Mouse (Mus musculus): ENCODE data around the gene Isy1.
"Not testable (repeated sequence)": the region's sequence is repeated elsewhere in the genome, so short reads cannot be mapped to it uniquely, and the experiment has no call there.

Gene Isy1

DNA sequence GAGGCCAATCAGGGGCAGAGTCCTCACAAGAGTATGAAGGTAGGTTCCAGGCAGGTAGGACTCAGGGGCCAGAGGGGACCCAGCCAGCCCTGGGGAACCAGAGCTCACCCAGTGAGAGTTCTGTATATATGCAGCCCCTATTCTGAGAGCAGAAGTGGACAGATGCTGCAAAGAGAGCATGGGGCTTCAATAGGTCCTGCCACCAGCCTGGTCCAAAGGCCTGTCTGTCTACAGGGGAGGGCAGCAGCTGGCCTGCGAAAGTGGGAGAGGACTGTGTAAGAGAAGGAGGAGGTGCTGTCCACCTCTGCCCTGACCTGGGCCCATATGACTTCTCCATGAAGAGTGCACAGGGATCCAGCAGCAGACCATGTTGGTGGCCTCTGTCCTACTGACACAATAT is 61.9 kb downstream of the Isy1 start:
- DNase-seq = no peak

DNA sequence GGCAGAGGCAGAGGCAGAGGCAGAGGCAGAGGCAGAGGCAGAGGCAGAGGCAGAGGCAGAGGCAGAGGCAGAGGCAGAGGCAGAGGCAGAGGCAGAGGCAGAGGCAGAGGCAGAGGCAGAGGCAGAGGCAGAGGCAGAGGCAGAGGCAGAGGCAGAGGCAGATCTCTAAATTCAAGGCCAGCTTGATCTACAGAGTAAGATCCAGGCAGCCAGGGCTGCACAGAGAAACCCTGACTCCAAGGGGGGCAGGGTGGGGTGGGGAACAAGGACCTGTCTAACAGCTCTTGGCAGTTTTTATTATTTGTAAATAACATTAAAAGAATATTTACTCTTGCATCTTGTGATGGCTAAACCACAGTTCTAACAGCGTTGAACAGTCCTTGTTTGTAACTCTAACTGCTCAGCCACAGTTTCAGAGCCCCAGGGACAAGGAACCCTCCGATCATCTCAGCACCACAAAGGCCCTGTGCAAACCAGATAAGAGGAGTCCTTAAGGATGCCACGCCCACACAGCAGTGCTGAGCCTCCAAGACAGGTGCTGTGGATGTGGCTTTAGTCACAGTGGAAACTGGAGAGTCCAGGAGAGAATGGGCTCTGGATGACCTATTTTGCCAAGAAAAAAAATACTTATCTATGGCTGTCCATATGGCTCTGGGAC is 62.9 kb downstream of the Isy1 start:
- DNase-seq = no peak

DNA sequence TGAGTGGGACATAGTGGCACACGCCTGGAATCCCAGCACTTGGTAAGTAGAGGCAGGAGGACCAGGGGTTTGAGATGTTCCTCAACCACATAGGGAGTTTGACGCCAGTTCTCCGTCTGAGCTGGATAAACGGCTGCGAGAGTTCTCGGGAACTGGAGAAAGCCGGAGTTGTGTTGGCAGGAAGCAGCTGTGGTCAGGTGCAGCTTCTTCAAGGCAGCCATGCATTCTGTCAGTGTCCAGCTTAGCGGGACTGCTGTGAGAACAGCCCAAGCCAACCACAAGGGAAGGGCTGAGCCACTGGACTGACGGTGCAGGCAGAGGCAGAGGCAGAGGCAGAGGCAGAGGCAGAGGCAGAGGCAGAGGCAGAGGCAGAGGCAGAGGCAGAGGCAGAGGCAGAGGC is 63.7 kb downstream of the Isy1 start:
- DNase-seq = no peak

DNA sequence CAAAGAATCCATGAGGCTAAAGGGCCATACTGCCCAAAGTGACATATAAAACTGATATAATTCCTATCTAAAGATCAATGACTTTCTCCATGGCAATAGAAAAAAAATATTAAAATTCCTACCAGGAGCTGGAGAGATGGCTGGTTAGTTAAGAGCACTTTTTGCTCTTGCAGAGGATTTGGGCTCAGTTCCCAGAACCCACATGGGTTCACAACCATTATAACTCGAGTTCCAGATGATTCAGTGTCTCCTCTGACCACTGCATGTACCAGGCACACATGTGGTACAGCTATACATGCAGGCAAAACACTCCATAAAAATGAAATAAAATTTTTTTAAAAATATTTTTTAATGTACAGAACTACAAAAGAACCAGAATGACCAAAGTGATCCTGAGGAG is 64.1 kb downstream of the Isy1 start:
- no peak for DNase-seq

DNA sequence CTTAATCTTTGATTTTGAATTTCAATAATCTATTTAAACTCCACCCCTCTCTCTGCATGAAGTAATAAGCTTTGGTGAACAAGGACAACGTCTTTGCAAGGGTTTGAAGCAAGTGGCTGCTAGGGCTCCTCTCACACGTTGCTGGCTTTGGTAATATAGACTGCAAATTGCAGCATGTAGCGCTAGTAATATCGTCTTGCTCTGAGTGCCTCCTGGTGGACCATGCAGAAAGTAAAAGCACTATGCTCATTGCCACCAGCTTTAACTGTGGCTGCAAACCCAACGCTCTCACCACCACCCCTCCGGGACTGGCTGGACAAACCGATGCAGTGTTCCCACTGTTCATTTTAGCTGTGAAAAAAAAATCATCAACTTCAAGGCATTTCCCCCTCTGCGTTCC is 68.0 kb downstream of the Isy1 start:
- peak; percentile 58 for DNase-seq

DNA sequence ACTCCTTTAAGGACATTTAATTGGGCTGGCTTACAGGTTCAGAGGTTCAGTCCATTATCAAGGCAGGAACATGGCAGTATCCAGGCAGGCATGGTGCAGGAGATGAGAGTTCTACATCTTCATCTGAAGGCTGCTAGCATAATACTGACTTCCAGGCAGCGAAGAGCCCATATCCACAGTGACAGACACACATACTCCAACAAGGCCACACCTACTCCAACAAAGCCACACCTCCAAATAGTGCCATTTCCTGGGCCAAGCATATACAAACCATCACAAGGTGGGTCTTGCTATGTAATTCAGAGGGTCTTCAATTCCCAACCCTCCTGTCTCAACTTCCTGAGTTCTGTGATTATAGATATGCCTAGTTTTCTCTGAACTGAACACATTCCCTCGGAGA is 74.3 kb downstream of the Isy1 start:
- DNase-seq = not testable (repeated sequence)
